Mouse (Mus musculus): ENCODE measurements at regions not wholly inside any gene's neighbourhood (a gene's known extent, or its start where the extent isn't known, plus 50 kb on each side); places are given as distances from the start of the nearest gene placed in this dataset.

DNA sequence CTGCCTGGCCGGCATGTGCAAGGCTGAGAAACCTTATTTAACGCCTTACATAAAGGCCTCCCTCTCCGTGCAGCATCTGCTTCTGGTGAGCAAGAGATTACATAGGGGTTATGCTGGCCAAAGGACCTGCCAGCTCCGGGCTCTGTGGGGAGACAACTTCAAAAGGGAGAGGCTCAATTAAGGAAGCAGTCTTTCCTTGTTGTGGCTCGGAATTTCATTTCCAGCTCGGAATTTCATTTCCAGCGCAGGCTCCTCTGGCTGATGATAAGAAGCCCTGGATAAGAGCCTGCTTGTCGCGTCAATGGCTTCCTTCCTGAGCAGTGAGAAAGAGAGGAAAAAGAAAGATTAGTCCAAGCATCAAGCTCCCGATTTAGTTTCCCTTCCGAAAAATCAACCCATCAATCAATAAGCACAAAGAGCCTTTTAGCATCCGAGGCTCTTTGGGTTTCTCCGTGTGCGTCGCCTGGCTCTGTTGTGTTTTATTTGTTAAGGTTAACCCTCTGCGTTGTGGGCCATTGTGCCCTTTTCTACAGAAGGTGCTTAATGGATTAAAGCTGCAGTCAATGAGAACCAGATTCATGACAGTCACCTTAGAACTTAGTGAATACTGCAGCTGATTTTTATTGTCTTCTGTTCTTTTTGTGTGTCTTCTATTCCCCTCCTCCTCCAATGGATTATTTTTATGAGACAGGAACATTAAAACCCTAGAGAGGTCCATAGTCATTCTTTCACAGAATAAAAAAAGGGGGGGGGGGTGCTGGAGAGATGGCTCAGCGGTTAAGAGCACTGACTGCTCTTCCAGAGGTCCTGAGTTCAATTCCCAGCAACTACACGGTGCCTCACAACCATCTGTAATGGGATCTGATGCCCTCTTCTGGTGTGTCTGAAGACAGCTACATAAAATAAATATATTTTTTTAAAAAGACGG lies 218.3 kb downstream of the Myo1b start:
- intact Hi-C loops (cut with DNase I), result no loop called here
- DNase-seq (ENCODE audit: low spot score in 2 of 2), result peak in 1 of 2 experiments; percentile 14

DNA sequence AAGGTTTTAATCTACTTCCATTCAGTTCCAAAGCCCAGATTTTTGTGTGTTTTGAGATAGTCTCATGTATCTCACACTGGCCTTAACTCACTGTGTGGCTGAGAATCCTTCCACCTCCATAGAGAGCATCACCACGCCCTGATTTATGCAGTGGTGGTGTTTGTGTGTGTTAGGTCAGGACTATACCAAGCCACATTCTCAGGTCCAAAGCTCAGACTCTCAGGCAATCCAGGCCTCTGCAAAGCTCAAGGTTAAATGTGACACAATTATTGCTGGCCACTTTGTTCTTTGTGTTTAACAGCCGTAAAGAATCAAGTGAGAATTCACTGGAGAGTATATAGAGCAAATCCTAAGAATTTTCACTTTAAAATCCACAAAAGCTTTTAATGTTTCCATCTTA lies 218.2 kb upstream of the Nabp1 start:
- intact Hi-C loops (cut with DNase I), result no loop called here
- DNase-seq (ENCODE audit: low spot score in 2 of 2), result no peak

DNA sequence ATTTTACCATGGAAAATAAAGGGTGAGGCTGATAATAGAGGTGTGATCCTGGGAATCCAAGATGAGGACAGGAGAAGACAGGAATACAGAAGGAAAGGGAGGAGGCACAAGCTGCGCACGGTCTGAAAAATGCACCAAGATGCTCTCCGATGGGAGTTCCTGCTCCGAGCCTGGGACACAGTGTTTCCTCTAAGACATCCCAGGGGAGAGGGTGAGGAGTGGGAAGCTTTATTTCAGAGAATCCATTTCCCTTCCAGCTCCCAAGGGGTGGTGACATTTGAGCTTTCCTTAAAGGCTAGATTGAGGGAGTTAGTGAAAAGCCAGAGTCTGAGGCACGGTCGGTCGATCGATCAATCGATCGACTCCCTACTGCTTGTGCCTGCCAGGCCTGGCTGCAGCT lies 212.7 kb upstream of the Nabp1 start:
- intact Hi-C loops (cut with DNase I), result no loop called here
- DNase-seq (ENCODE audit: low spot score in 2 of 2), result no peak

DNA sequence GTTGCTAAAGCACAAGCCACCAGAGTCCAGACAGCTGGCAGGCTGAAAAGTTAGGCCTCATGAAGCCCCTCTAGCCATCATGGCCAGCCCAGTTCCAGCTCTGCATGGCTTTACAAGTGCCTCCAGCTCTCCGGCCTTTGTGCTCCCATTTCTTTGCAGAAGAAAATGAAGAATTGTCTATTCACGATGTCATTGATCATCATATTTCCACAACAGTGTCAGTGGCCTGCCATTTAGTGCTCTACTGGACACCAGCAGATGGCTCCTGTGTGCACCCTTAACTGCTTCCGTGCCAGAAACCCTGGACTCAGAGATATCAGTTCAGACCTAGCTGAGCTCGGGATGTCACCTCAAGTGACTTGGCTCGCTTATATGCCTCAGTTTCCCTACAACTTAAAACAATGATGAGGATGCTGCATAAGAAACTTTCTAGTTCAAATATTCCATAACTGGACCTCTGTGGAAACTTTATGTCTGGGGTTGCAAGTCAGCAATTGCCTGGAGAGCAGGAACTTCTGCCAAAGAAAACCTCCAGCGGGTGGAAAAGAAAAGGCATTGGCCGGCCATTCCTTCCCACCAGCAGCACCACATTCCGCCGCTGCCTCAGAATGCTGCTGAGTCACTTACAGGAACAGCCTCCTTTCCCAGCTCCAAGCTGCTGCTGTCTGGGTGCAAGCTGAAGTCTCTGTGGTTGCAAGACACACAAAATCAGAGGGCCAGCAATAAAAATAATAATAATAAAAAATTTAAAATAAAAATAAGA lies 211.4 kb upstream of the Nabp1 start:
- no peak for DNase-seq (ENCODE audit: low spot score in 2 of 2)

DNA sequence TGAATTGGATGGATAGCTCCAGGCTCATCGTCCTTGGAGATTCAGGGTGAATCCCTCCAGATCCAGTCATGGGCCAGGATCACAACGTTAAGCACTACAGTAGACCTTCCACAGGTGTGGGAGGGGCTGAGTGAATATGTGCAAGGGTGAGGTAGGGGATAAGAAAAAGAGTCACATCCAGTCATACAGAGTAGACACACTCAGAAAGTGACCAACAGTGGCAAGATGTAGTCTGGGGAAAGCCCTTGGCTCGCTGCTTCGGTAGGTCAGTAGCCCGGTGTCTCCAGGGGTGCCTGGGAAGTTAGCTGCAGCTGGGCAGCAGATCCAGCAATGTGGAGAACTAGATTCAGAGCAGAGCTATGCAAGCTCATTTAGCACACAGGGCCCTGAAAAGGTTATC lies 210.7 kb upstream of the Nabp1 start:
- intact Hi-C loops (cut with DNase I), result no loop called here
- DNase-seq (ENCODE audit: low spot score in 2 of 2), result no peak

More for the DNA sequence above, 211.4 kb upstream of the Nabp1 start:
- intact Hi-C loops (cut with DNase I), result no loop called here

DNA sequence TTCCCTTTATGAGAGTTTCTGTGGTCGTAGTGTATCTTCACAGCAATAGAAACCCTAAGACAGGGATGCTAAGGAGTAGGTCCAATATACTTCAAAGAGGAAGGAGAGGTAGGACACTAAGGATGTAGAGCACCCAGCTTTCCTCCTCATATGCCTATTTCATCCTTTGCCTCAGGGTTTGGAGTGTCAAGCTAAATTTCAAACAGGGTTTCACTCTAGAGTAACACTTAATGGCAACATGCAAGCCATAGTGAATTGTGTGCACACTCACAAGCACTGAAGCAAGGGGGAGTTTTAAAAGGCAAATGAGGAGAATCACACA lies 210.0 kb upstream of the Nabp1 start:
- intact Hi-C loops (cut with DNase I), result no loop called here
- DNase-seq (ENCODE audit: low spot score in 2 of 2), result no peak

DNA sequence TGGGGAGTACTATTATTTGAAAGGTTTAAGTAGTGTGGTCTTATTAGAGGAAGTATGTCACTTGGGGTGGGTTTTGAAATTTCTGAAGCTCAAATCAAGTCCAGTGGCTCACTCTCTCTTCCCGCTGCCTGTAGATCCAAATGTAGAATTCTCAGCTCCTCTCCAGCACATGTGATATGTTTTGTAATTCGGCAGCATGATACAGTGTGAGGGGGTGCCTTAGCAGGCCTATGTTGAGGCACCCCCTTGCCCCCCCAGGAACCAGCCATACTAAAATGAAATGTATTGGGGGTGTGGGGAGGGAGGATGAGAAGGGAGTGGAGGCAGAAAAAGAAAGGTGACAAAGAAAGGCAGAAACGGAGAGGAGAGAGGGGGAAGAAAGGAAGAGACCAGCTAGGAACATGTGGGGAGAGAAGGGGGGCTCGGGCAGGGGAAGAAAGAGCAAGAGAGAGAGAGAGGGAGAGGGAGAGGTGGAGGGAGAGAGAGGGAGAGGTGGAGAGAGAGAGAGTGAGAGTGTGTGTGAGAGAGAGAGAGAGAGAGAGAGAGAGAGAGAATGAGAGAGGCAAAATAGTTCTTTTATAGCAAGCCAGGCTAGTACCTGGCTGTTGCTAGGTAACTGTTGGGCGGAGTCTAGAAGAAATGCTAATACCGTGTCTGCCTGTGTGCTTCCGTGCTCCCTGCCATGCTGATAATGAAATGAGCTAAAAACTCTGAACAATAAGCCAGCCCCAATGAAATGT lies 209.4 kb upstream of the Nabp1 start:
- intact Hi-C loops (cut with DNase I), result no loop called here
- no peak for DNase-seq (ENCODE audit: low spot score in 2 of 2)

DNA sequence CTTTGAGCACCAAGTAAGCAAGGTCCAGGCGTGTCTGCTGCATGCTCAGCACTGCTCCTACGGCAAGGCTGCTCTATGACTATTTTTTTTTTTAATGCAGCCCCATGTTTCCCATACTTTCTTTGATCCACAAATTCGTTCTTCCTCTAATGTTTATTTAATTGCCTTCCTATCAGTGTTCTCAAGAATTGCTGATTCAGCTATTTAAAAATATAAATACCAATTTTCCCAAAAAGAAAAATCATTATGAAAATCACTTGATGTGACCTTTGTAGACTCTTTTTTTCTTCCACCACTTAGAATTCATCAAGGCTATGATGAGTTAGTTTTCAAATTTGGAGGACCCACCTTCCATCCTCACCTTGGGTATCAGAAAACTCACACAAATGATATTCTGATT lies 208.5 kb upstream of the Nabp1 start:
- no peak for DNase-seq (ENCODE audit: low spot score in 2 of 2)
- intact Hi-C loops (cut with DNase I), result no loop called here

DNA sequence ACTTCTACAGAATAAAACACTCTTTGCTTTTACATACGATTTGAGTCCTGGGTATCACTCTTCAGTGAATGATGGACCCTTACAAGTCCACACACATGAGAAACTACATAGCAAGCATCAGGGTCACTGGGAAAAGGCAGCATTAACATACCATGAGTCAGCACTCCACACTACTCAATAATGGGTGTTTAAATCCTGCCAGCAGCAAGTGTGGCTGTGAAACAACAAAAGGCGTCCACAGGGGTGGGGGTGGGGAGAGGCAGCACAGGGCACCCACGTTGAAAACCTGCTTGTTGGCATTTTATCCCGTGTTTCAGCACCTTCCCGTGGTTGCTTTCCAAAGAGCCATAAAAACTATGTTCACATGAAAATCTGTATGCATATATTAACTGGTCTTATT lies 204.0 kb upstream of the Nabp1 start:
- intact Hi-C loops (cut with DNase I), result no loop called here
- DNase-seq (ENCODE audit: low spot score in 2 of 2), result no peak

DNA sequence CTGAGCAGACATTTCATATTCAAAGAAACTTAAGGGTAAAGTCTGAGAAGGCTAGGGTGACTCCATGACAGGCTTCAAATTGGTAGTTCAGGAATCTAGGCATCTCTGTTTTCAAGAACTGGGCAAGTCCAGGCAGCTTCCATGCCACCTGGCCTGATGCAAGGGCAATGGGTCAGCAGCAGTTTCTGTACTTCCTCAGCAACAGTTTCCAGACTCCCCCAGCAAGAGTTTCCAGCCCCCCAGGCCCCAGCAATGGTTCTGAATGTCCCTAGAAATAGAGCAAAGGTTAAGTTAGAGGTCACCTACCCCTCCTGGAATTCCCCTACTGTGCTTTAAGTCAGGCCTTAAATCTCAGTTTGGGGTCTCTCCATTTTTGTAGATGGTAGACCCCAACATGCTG lies 203.6 kb upstream of the Nabp1 start:
- intact Hi-C loops (cut with DNase I), result no loop called here

DNA sequence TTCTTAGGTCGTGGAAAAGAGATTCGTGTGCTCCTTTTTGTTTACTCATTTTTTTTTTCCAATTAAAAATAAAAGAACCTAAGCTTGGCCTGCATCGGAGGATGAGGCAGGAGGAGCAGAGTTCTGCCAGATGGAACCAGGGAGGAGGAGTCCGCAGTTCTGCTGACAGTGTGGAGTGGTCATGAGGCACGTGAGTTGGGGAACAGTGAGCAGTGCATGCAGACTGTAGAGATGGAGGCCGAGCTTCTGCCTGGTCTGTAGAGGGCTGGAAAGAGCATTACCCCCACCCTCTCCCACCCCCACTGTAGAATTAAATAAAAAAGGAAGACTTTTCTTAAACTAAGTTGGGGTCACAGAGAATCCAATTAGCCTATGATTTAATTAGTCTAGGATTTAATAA lies 202.5 kb upstream of the Nabp1 start:
- intact Hi-C loops (cut with DNase I), result no loop called here

More for the DNA sequence above, 203.6 kb upstream of the Nabp1 start:
- no peak for DNase-seq (ENCODE audit: low spot score in 2 of 2)

DNA sequence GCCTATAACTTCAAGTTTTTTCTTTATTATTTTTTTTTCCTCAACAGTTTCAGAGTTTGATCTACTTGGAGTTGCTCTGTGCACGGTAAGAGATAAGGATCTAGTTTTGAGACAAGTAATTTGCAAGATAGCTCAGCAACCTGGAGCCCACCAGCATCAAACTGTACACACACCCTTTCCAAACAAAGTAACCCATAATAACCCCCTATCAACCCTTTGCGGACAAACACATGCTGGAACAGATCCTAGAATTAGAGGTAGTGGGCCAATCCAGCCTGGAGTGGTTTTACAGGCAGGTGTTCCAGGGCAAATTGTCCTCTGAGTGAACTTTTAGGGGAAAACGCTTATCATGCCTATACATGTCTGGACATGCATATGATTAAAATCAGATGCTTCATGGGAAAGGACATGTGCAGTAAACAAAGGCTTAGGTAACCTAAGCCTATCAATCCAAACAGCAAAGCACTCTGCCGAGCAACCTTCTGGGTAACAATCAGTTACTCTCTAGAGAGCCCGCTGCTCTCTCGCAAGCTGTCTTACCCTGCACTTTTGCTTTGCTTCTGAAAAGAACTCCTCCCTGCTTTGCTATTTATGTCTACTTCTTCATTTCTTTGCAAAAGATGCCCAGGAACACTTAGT lies 200.2 kb upstream of the Nabp1 start:
- intact Hi-C loops (cut with DNase I), result no loop called here
- DNase-seq (ENCODE audit: low spot score in 2 of 2), result no peak

More for the DNA sequence above, 202.5 kb upstream of the Nabp1 start:
- no peak for DNase-seq (ENCODE audit: low spot score in 2 of 2)

DNA sequence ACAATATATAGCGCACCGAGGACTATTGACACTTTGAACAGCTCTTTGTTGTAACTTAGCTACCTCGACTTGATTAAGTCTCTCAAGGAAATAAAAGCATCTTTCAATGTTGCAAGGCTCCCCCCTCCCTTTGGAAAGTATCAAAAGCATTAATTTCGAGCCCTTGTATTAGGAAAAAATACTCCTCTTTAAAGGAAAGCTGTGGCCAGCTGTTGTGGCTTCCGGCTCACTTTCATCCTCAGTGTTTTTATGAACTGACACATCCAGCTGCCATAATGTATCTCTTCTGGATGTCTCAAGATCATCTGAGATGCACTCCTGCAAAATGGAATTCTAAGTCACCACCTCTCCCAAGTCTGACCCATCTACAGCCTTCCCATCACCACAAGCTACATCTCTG lies 199.6 kb upstream of the Nabp1 start:
- intact Hi-C loops (cut with DNase I), result no loop called here
- DNase-seq (ENCODE audit: low spot score in 2 of 2), result no peak

DNA sequence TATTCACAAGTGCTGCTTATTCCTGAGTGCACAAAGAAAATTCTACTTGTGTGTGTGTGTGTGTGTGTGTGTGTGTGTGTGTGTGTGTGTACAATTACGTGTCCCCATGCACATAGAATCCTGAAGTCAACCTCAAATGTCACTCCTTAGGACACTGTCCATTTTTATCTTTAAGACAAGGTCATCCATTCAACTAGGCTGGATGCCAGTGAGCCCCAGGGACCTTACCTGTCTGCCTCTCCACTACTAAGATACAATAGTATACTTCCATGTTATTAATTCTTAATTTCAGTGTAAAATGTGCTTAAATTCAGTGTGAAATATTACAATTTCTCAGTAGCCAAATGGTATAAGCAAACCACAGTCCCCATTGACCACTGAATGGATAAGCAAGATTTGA lies 193.5 kb upstream of the Nabp1 start:
- no peak for DNase-seq (ENCODE audit: low spot score in 2 of 2)
- intact Hi-C loops (cut with DNase I), result no loop called here

DNA sequence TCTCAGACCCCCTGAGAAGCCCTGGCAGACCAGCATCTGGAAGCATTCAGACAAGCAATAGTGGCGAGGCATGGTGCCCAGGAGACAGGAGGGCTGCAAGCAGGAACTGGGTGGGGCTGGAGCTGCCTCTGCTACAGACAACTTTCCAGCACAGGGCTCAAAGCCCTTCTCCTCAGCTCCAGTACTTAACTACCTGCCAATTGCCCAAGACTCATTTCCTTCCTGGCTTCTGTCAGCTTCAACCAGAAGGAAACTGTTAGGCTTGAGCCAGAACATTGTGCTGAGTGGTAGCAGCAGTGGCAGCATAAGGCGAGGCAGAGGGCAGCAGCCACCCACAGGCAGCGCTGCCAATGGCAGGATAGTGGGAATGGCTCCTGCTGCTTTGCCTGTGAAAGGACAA lies 193.1 kb upstream of the Nabp1 start:
- intact Hi-C loops (cut with DNase I), result no loop called here
- no peak for DNase-seq (ENCODE audit: low spot score in 2 of 2)

DNA sequence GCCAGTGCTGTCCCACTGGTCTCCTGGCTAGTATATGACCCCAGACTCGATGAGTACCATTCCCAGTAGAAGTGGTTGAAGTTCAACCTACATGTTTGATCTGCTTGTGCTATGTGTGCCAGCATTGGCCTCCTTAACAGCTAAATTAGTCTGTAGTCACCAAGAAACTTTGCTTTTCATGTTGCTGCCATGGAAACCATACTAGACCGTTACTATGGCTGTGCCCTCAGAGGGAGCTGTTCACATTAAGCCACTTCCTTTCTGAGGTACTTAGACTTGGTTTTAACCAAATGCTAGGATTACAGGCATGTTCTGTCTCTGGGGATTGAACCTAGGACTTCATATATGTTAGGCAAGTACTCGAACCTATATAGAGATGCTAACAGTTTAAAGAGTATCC lies 191.8 kb upstream of the Nabp1 start:
- intact Hi-C loops (cut with DNase I), result no loop called here
- DNase-seq (ENCODE audit: low spot score in 2 of 2), result no peak

DNA sequence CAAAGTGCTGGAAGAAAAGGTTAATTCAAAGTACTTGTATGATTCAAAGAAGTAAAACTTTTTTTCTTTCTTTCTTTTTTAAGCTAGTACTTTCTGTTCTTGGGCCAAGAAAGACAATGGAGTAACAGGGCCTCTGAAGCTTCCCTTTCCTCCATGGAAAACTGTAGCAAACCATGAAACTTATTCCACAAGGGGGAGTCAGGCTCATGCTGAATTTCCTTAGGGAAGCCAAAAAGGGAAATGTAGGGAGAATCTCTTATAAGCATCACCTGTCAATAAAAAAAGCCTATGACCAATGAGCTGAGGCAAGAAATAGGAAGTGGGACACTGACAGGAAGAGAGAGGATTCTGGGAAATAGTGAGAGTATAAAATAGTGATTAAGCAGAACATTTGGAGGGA lies 190.7 kb upstream of the Nabp1 start:
- DNase-seq (ENCODE audit: low spot score in 2 of 2), result no peak
- intact Hi-C loops (cut with DNase I), result loop anchor here (2.0 kb wide), 1 partner anchor 276 kb away; no protein-coding TSS in a partner anchor

DNA sequence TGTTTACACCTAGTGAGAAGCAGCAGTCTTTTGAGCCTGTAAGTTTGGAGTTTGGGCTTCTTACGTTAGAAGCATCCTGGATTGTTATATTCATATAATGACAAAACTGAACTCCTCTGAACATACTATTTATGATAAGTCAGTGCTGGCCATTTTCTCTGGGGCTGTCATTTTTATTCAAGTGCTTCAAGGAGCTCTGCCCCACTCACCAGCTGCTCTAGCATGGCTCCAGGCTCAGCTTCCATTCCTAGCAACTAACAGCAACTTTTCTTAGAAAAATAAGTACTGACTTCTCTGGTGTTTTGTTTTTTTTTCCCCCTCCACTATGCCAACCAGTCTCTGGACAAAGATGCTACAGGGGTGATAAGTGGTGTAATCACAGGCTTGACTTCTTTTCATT lies 182.3 kb upstream of the Nabp1 start:
- DNase-seq (ENCODE audit: low spot score in 2 of 2), result no peak
- intact Hi-C loops (cut with DNase I), result no loop called here

DNA sequence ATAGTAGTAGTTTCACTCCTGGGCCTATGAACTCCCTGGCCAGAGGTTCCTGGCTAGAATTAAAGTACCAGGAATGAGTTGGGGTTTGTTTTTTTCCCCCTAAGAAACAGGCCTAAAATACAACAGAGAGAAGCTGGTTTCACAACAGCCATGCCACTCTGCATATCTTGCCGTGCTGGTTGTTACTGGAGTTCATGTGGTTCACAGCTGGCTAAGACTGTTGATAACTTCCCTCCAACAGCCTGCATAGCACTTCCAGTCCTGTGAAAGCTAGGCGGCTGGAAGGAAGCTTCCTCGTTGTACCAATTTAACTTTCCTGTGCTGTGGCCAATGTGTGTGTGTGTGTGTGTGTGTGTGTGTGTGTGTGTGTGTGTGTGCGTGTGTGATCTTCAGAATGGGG lies 179.0 kb upstream of the Nabp1 start:
- intact Hi-C loops (cut with DNase I), result loop anchor here (5.0 kb wide), 1 partner anchor 340 kb away; no protein-coding TSS in a partner anchor
- DNase-seq (ENCODE audit: low spot score in 2 of 2), result no peak

DNA sequence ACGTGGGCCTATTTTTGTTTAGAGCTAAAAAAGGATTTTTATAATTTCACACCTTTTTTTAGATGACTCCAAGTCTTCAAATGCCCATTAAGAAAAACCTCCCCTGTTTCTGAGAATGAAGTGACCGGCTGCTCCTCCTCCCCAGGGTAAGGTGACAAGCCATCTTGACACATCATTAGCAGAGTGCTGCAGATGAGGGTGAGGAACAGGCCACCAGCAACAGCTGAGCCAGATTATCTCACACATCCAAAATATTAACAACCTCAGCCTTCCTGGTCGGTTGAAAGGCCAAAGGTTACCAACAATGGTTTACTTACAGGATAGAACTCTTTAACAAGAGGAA lies 172.4 kb upstream of the Nabp1 start:
- no peak for DNase-seq (ENCODE audit: low spot score in 2 of 2)
- intact Hi-C loops (cut with DNase I), result no loop called here
